Mouse (Mus musculus) heart, embryonic 11.5 days (tissue): Measurements from ENCODE around the gene Trim58. TPM values are rescaled to one million over a fixed set of nuclear protein-coding genes. Genes with fewer than 3 reads are reported as not detected.

Experiments used
- ATAC-seq: fragments of 200-750 bp; cut with Nextera tagmentation; replicated peaks from 2 replicates; pipeline ENCODE4 v1.8.0; 2017; ENCODE audit warnings: moderate library complexity; ENCODE audit not compliant: insufficient number of reproducible peaks, low FRiP score, low TSS enrichment
- H3K27ac ChIP-seq: fragments of 300-500 bp; sonication (generic); 2 replicates; pipeline ENCODE4 v1.5.1; 2014; ENCODE audit warnings: mild to moderate bottlenecking, low read depth, low read length
- H3K27me3 ChIP-seq: fragments of 300-500 bp; sonication (generic); 2 replicates; pipeline ENCODE4 v1.6.1; 2014; ENCODE audit warnings: mild to moderate bottlenecking, low read length, mixed read lengths; ENCODE audit not compliant: control insufficient read depth, insufficient read depth
- H3K36me3 ChIP-seq: fragments of 300-500 bp; sonication (generic); 2 replicates; pipeline ENCODE4 v1.6.1; 2014; ENCODE audit warnings: mild to moderate bottlenecking, low read length, moderate library complexity, mixed read lengths; ENCODE audit not compliant: control insufficient read depth, insufficient read depth
- H3K4me1 ChIP-seq: fragments of 300-500 bp; sonication (generic); 2 replicates; pipeline ENCODE4 v1.6.1; 2014; ENCODE audit warnings: low read length; ENCODE audit not compliant: control insufficient read depth, insufficient read depth
- H3K4me2 ChIP-seq: fragments of 300-500 bp; sonication (generic); 2 replicates; pipeline ENCODE4 v1.6.1; 2014; ENCODE audit warnings: mild to moderate bottlenecking, moderate library complexity
- H3K4me3 ChIP-seq: fragments of 300-500 bp; sonication (generic); 2 replicates; pipeline ENCODE4 v1.5.1; 2014; ENCODE audit warnings: low read depth, low read length
- H3K9ac ChIP-seq: fragments of 300-500 bp; sonication (generic); 2 replicates; pipeline ENCODE4 v1.6.1; 2014; ENCODE audit warnings: mild to moderate bottlenecking, low read depth, low read length, moderate library complexity
- H3K9me3 ChIP-seq: fragments of 300-500 bp; sonication (generic); replicated peaks from 2 replicates; pipeline ENCODE4 v1.6.1; 2016; ENCODE audit warnings: low read length; ENCODE audit not compliant: control insufficient read depth
- WGBS: fragments of 180-500 bp; shearing (Covaris S2); extraction: QIAGEN DNeasy Blood & Tissue Kit; methylation state at CpG from one replicate; pipeline ENCODE4 v1.1.7; 2014; ENCODE audit not compliant: insufficient replicate concordance; 5-methylcytosine and 5-hydroxymethylcytosine counted together
- polyA plus RNA-seq: library from polyadenylated mRNA; unstranded; fragments of >200 nt; fragmentation: Nextera tagmentation; extraction: Ambion mirVana; gene quantifications from 2 replicates; pipeline ENCODE4 v1.2.1, GENCODE M21; 2014

Gene Trim58
- polyA plus RNA-seq, 1 experiment from 2014 or later = 0.74 TPM

GRCm38 (mm10) chr11:58636376-58636977 is 3.8 kb upstream of the Trim58 start:
- Histone ChIP-seq H3K4me2 (no peak overlapping the region), H3K36me3 (no peaks in the 10 kb centered on the region), H3K9ac (no peak overlapping the region), H3K4me3 (no peak overlapping the region), H3K27ac (no peak overlapping the region), H3K4me1 (peaks cover 6% of the 10 kb centered on the region; the same call in 1 of the 2 replicates), H3K27me3 (peaks cover 30% of the 10 kb centered on the region), H3K9me3 (no peaks in the 10 kb centered on the region)
- WGBS = 21% methylated on average over 3 of the region's 4 CpGs
- no peak for ATAC-seq

- Histone ChIP-seq H3K4me2 (no peak overlapping the region), H3K27ac (no peak overlapping the region), H3K4me3 (no peak overlapping the region), H3K36me3 (no peaks in the 10 kb centered on the region), H3K9ac (no peak overlapping the region), H3K27me3 (peaks cover 37% of the 10 kb centered on the region), H3K4me1 (peaks cover 6% of the 10 kb centered on the region; the same call in 1 of the 2 replicates), H3K9me3 (no peaks in the 10 kb centered on the region)
- 69% methylated on average over 7 of the region's 7 CpGs for WGBS
- ATAC-seq = no peak
These were observed 2.0 kb upstream of the Trim58 start for GRCm38 (mm10) chr11:58638176-58638701.

GRCm38 (mm10) chr11:58641057-58641456 is 792 bp downstream of the Trim58 start:
- Histone ChIP-seq H3K36me3 (no peaks in the 10 kb centered on the region), H3K27ac (peak overlapping the region; percentile 75), H3K27me3 (peaks cover 37% of the 10 kb centered on the region), H3K4me1 (peaks cover 6% of the 10 kb centered on the region; the same call in 1 of the 2 replicates), H3K4me3 (peak overlapping the region; percentile 41), H3K9ac (peak overlapping the region; percentile 69; the same call in 1 of the 2 replicates), H3K9me3 (no peaks in the 10 kb centered on the region), H3K4me2 (peak overlapping the region; percentile 74)
- 25% methylated on average over 14 of the region's 14 CpGs for WGBS
- ATAC-seq = peak; percentile 77; the same call in 1 of the 2 replicates

- Histone ChIP-seq H3K27me3 (peaks cover 37% of the 10 kb centered on the region), H3K4me1 (peaks cover 6% of the 10 kb centered on the region; the same call in 1 of the 2 replicates), H3K27ac (peak overlapping the region; percentile 92), H3K9me3 (no peaks in the 10 kb centered on the region), H3K4me2 (peak overlapping the region; percentile 43), H3K36me3 (no peaks in the 10 kb centered on the region), H3K4me3 (peak overlapping the region; percentile 16; the same call in 1 of the 2 replicates), H3K9ac (0 out of 2 replicates have a peak overlapping the region, but pooled peaks have one; percentile 39)
- ATAC-seq = peak; percentile 87
- 73% methylated on average over 13 of the region's 13 CpGs for WGBS
These were observed 1.5 kb downstream of the Trim58 start for GRCm38 (mm10) chr11:58641638-58642358.

- Histone ChIP-seq H3K9ac (no peak overlapping the region), H3K9me3 (no peaks in the 10 kb centered on the region), H3K36me3 (no peaks in the 10 kb centered on the region), H3K4me3 (no peak overlapping the region), H3K27me3 (peaks cover 29% of the 10 kb centered on the region), H3K4me2 (peak overlapping the region; percentile 10), H3K27ac (0 out of 2 replicates have a peak overlapping the region, but pooled peaks have one; percentile 46), H3K4me1 (peaks cover 6% of the 10 kb centered on the region; the same call in 1 of the 2 replicates)
- 31% methylated on average over 6 of the region's 6 CpGs for WGBS
- no peak for ATAC-seq
These were observed 3.1 kb downstream of the Trim58 start for GRCm38 (mm10) chr11:58643350-58643749.

GRCm38 (mm10) chr11:58655151-58655550 is 14.9 kb downstream of the Trim58 start:
- no peak overlapping the region for H3K4me2 ChIP-seq
- 89% methylated on average over 3 of the region's 3 CpGs for WGBS
- no peak overlapping the region for H3K9ac ChIP-seq
- H3K4me1 ChIP-seq = no peaks in the 10 kb centered on the region
- no peak overlapping the region for H3K4me3 ChIP-seq
- no peaks in the 10 kb centered on the region for H3K27me3 ChIP-seq
- ATAC-seq = no peak
- no peak overlapping the region for H3K27ac ChIP-seq
- H3K36me3 ChIP-seq = no peaks in the 10 kb centered on the region
- H3K9me3 ChIP-seq = no peaks in the 10 kb centered on the region

- H3K9ac ChIP-seq = no peak within 1 kb of the TSS
- WGBS = 85% methylated on average over 4 of the region's 4 CpGs
- no peak within 1 kb of the TSS for H3K4me3 ChIP-seq
- no peak within 1 kb of the TSS for H3K4me2 ChIP-seq
- H3K27me3 ChIP-seq = no peaks in the 10 kb centered on the region
- no peaks in the 10 kb centered on the region for H3K4me1 ChIP-seq
- no peak for ATAC-seq
- no peaks in the 10 kb centered on the region for H3K36me3 ChIP-seq
- H3K9me3 ChIP-seq = no peaks in the 10 kb centered on the region
- no peak within 1 kb of the TSS for H3K27ac ChIP-seq
These were observed 18.3 kb downstream of the Trim58 start, which contains the start of gene Olfr322 for GRCm38 (mm10) chr11:58658596-58658995. Olfr322 (plus strand) TSS chr11:58658782.

GRCm38 (mm10) chr11:58669252-58669651 is 29.0 kb downstream of the Trim58 start:
- Histone ChIP-seq H3K4me3 (no peak overlapping the region), H3K27me3 (no peaks in the 10 kb centered on the region), H3K27ac (no peak overlapping the region), H3K9me3 (no peaks in the 10 kb centered on the region), H3K36me3 (no peaks in the 10 kb centered on the region), H3K9ac (no peak overlapping the region), H3K4me1 (no peaks in the 10 kb centered on the region), H3K4me2 (no peak overlapping the region)
- no peak for ATAC-seq
